Mouse (Mus musculus) limb, embryonic 13.5 days (tissue): Measurements from ENCODE around the gene Akirin1. TPM values are rescaled to one million over a fixed set of nuclear protein-coding genes. Genes with fewer than 3 reads are reported as not detected.

Source experiments
- ATAC-seq: fragments of 200-750 bp; cut with Nextera tagmentation; 2 replicates; pipeline ENCODE4 v1.8.0; 2017; ENCODE audit warnings: low read depth, moderate number of reproducible peaks, moderate TSS enrichment; ENCODE audit not compliant: low FRiP score
- H3K27ac ChIP-seq: fragments of 300-500 bp; sonication (generic); 2 replicates; pipeline ENCODE4 v1.5.1; 2015; ENCODE audit warnings: inconsistent platforms, mild to moderate bottlenecking, moderate library complexity
- H3K27me3 ChIP-seq: fragments of 300-500 bp; sonication (generic); 2 replicates; pipeline ENCODE4 v1.6.1; 2015; ENCODE audit warnings: mild to moderate bottlenecking, inconsistent platforms
- H3K36me3 ChIP-seq: fragments of 300-500 bp; sonication (generic); 2 replicates; pipeline ENCODE4 v1.6.1; 2015; ENCODE audit warnings: inconsistent platforms, mild to moderate bottlenecking, moderate library complexity
- H3K4me1 ChIP-seq: fragments of 300-500 bp; sonication (generic); 2 replicates; pipeline ENCODE4 v1.6.1; 2015; ENCODE audit warnings: inconsistent platforms
- H3K4me2 ChIP-seq: fragments of 300-500 bp; sonication (generic); replicated peaks from 2 replicates; pipeline ENCODE4 v1.6.1; 2015; ENCODE audit warnings: inconsistent platforms, mild to moderate bottlenecking, moderate library complexity
- H3K4me3 ChIP-seq: fragments of 300-500 bp; sonication (generic); 2 replicates; pipeline ENCODE4 v1.5.1; 2015; ENCODE audit warnings: moderate library complexity, mild to moderate bottlenecking, inconsistent platforms
- H3K9ac ChIP-seq: fragments of 300-500 bp; sonication (generic); 2 replicates; pipeline ENCODE4 v1.6.1; 2015; ENCODE audit warnings: mild to moderate bottlenecking, inconsistent platforms
- H3K9me3 ChIP-seq: fragments of 300-500 bp; sonication (generic); 2 replicates; pipeline ENCODE4 v1.6.1; 2016; ENCODE audit warnings: inconsistent platforms
- WGBS: fragments of 180-500 bp; shearing (Covaris S2); methylation state at CpG from one replicate; pipeline ENCODE4 v1.1.7; 2015; 5-methylcytosine and 5-hydroxymethylcytosine counted together
- polyA plus RNA-seq: library from polyadenylated mRNA; unstranded; fragments of >200 nt; fragmentation: Nextera tagmentation; extraction: Ambion mirVana; gene quantifications from 2 replicates; pipeline ENCODE4 v1.2.1, GENCODE M21; 2015

The Akirin1 gene
- polyA plus RNA-seq, 1 experiment from 2014 or later, result 53.7 TPM

DNA sequence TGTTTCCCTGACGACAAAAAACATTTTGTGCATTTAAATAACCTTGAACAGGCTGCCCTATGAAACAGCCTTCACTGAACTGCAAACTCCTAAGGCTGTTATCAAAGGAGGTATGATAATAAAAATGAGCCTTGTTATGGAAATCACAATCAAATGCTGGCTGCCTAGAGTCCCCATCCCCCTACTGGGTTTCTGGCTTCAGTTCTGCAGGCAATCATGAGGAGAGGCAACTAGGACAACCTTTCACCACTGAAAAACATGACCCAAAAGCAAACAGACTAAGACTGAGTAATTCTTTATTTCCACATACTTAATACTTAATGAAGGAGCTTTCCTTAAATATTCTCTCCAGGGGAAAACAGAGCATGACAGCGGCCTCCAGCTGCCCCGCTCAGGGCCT is 37.7 kb downstream of the Akirin1 start:
- H3K27ac ChIP-seq, result no peak overlapping the region
- H3K4me1 ChIP-seq, result peaks cover 8% of the 10 kb centered on the region
- 84% methylated on average over 3 of the region's 3 CpGs for WGBS
- no peaks in the 10 kb centered on the region for H3K9me3 ChIP-seq
- H3K9ac ChIP-seq, result no peak overlapping the region
- no peak overlapping the region for H3K4me2 ChIP-seq
- H3K36me3 ChIP-seq, result peaks cover 43% of the 10 kb centered on the region
- no peak for ATAC-seq
- no peaks in the 10 kb centered on the region for H3K27me3 ChIP-seq
- no peak overlapping the region for H3K4me3 ChIP-seq

DNA sequence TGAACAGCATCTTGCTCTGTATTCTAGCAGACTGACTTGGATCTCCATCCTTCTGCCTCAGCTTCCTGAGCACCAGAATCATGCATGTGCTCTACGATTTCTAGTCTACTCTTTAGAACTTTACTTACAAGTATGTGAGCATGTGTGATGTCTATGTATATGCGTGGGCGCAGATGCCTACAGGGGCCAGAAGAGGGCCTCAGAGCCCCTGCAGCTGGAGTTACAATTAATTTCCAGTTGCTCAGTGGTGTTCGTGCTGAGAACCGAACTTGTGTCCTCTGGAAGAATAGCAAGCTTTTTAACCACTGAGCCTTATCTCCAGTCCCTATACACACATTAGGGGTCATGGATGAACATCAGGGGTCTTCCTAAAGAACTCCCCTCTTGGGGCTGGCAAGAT is 42.8 kb downstream of the Akirin1 start:
- Histone ChIP-seq H3K4me2 (no peak overlapping the region), H3K9me3 (no peaks in the 10 kb centered on the region), H3K36me3 (peaks cover 15% of the 10 kb centered on the region), H3K4me1 (no peaks in the 10 kb centered on the region), H3K4me3 (no peak overlapping the region), H3K9ac (no peak overlapping the region), H3K27me3 (no peaks in the 10 kb centered on the region), H3K27ac (no peak overlapping the region)
- ATAC-seq, result no peak
- 95% methylated on average over 5 of the region's 5 CpGs for WGBS

DNA sequence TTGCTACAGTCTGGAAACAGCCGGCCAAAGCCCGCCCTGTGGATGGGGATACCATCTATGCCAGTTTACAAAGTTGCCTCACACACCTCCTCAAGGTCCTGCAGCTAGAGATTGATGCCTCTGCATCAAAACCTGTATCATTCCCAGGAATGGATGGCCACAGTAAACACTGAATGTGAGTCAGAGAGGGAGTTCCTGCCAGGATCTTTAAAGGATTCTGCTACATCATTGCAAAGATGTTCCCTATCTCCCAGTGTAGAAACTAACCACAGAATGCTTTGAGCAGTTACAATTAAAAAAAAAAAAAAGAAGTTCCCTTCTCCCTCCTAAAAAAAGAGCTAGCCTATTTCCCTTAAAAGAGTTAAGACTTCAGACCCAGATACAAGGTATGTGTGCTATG is 44.8 kb downstream of the Akirin1 start:
- no peak overlapping the region for H3K4me2 ChIP-seq
- no peak overlapping the region for H3K9ac ChIP-seq
- H3K36me3 ChIP-seq, result no peaks in the 10 kb centered on the region
- H3K27ac ChIP-seq, result no peak overlapping the region
- no peaks in the 10 kb centered on the region for H3K9me3 ChIP-seq
- H3K4me3 ChIP-seq, result no peak overlapping the region
- WGBS, result 91% methylated on average over 2 of the region's 2 CpGs
- H3K27me3 ChIP-seq, result no peaks in the 10 kb centered on the region
- H3K4me1 ChIP-seq, result no peaks in the 10 kb centered on the region
- ATAC-seq, result no peak

DNA sequence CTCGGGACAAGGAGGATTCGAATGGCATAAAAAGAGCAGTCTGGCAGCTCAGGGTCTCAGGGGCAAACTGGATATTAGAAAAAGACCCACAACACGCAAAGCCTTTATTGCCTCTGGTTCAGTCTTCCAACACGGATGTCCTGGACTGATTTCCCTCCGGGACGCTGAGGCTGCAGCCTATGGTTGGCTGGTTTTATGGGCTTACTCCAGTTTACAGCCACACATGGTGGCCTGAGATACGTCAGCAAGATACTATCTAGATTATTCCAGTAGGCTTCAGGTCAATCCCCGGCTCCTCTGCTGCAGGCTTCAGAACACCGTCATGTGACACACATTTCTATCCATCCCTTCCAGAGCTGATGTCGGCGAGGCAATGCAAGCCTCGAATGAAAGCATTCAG is 56.8 kb downstream of the Akirin1 start:
- H3K4me1 ChIP-seq, result no peaks in the 10 kb centered on the region
- no peak for ATAC-seq
- no peak overlapping the region for H3K27ac ChIP-seq
- no peaks in the 10 kb centered on the region for H3K27me3 ChIP-seq
- no peak overlapping the region for H3K9ac ChIP-seq
- no peaks in the 10 kb centered on the region for H3K9me3 ChIP-seq
- WGBS, result 70% methylated on average over 12 of the region's 12 CpGs
- no peak overlapping the region for H3K4me3 ChIP-seq
- H3K4me2 ChIP-seq, result no peak overlapping the region
- no peaks in the 10 kb centered on the region for H3K36me3 ChIP-seq

DNA sequence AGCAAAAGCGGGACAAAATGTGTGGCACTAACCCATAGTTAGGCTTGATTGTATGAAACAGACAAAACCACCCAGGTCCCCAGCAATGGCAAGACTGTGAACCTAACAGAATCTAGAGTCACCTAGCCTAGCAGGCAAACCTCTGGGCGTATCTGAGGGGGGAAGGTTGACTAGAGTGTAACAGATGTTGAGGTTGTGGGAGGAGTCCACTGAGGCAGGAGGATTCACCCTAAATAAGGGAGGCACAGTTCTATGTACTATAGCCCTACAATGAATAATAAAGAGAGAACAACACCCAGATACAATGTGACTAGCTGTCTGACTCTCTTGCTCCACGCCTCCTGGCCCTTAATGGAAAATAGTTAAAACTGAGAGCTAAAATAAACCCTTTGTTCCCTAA is 58.1 kb downstream of the Akirin1 start:
- Histone ChIP-seq H3K27me3 (no peaks in the 10 kb centered on the region), H3K4me3 (no peak overlapping the region), H3K27ac (no peak overlapping the region), H3K4me1 (no peaks in the 10 kb centered on the region; the same call in 1 of the 2 replicates), H3K9me3 (no peaks in the 10 kb centered on the region), H3K9ac (no peak overlapping the region), H3K4me2 (no peak overlapping the region), H3K36me3 (no peaks in the 10 kb centered on the region)
- ATAC-seq, result no peak
- WGBS, result 87% methylated on average over 3 of the region's 3 CpGs

DNA sequence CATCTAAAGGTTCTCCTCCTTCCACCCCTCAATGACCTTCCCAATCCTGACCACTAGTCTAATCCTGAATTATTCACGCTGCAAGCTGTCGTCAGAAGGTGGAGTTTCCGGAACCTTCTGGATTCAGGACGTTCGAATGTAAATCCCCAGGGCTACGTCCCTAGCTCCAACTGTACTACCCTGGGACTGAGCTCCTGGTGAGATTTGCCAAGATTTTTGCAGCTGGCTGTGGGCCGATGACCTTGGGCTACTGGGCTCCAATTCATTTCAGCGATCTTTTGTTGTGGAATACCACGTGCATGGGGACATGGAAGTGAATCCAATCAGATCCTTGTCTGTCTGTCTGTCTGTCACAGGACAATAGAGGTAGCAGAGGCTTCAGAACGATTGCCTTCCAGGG is 59.8 kb downstream of the Akirin1 start:
- Histone ChIP-seq H3K4me3 (no peak overlapping the region), H3K9me3 (no peaks in the 10 kb centered on the region), H3K27me3 (peaks cover 14% of the 10 kb centered on the region), H3K27ac (no peak overlapping the region), H3K4me1 (peaks cover 11% of the 10 kb centered on the region), H3K9ac (no peak overlapping the region), H3K36me3 (no peaks in the 10 kb centered on the region), H3K4me2 (no peak overlapping the region)
- no peak for ATAC-seq
- 83% methylated on average over 10 of the region's 10 CpGs for WGBS

DNA sequence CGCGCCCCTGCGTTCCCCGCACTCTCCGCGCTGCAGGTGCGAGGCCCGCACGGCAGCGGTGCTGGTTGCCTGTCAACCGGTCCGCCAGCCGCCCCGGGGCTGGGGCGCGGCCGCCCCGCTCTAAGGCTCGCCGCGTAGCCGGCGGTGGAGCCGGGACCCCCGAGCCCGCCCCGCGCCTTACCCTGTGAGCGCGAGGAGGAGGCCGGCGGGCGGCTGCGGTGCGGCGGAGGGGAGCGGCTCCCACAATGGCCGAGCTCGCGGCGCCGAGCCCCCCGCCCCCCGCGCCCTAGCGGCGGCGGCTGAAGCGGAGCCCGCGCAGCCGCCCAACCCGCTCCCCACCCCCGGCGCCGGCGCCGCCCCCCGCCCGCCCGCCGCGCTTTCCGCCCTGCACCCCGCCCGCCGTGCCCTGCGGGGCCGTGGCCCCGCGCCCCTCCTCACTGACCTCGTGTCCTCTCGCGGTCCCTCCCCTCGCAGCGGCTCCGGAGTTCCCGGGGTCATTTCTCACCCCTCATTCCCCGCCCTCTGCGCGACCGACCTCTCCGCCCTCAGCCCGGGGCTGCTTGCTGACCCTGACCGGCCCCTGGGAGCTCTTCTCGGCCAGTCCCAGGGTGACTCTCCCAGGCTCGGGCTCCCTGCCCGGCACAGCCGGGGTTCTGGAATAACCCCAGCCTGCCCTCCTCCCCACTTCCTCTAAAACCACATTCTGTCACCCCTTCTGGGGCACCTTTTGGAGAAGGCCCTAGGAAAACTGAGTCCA is 62.9 kb downstream of the Akirin1 start:
- H3K9ac ChIP-seq, result peak overlapping the region; percentile 81
- H3K36me3 ChIP-seq, result no peaks in the 10 kb centered on the region
- H3K4me3 ChIP-seq, result peak overlapping the region; percentile 80
- H3K9me3 ChIP-seq, result no peaks in the 10 kb centered on the region
- H3K27me3 ChIP-seq, result peaks cover 23% of the 10 kb centered on the region
- peak; percentile 64 for ATAC-seq
- WGBS, result under 1% methylated on average over 39 of the region's 89 CpGs
- peak overlapping the region; percentile 100 for H3K4me2 ChIP-seq
- H3K27ac ChIP-seq, result no peak overlapping the region
- peaks cover 11% of the 10 kb centered on the region for H3K4me1 ChIP-seq

DNA sequence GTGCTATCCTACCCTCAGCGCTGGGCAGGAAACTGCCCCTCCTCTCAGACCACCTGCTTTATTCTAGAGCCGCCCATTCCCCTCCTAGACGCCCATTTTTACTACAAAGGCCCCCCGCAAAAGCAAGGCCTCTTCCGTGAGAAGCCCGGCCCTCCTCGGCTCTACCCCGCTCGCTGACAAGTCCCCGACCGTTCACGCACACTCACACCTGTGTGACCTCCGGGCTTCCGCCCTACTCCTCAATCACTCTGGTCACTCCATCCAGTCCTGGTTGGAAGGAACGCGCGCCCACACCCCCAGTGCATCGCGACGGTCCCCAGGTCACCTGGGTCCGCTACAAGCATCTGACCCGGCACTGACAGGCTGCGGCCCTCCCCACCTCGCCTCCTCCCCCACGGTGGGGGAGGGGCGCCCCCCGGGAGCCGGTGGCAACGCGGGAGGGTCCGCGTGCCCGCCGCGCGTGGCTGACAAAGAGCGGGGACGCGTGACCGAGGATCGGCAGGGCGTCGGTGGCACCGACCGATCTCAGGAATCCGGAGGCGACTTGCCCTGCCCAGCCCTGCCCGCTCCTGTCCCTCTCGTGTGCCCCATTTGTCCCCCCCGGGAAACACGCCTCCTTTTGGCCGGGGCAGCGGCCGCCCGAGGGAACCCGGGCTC is 63.6 kb downstream of the Akirin1 start:
- H3K36me3 ChIP-seq, result no peaks in the 10 kb centered on the region
- H3K4me2 ChIP-seq, result peak overlapping the region; percentile 100
- H3K4me1 ChIP-seq, result peaks cover 11% of the 10 kb centered on the region
- peaks cover 23% of the 10 kb centered on the region for H3K27me3 ChIP-seq
- no peak overlapping the region for H3K27ac ChIP-seq
- WGBS, result under 1% methylated on average over 52 of the region's 56 CpGs
- H3K9me3 ChIP-seq, result no peaks in the 10 kb centered on the region
- H3K9ac ChIP-seq, result peak overlapping the region; percentile 81
- H3K4me3 ChIP-seq, result peak overlapping the region; percentile 80
- peak; percentile 50; the same call in 1 of the 2 replicates for ATAC-seq

DNA sequence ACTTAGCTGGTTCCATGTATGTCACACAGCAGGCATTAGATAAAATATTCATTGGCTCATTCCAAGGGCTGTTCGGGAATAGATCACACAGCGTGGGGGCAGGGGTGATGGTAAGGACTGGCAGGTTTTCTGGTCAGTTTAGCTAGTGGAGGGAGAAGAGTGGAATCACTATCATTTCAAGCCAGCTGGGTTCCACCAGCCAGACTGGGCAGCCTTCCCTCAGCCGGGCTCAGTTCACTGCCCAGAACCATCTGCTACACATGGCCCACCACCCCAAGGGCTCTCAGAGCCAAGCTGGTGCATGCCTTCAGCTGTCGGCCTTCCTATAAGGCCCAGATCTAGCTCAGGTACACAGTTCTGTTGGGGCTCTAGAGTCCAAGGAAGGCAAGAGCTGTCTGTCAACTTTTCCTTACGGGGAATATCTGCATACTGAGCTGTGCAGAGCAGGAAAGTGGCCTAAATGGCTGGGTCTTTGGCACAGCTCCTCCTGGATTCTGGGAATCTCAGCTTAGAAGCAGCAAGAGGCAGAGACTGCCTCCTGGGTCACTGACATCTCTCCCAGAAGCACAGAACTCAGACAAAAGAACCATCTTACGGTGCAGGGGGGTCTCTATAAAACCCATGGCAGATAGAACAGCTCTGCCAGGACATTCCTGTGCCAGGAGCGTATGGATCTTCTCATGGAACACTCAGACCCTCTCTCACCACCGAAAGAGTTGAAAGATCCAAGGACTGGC is 64.5 kb downstream of the Akirin1 start:
- H3K4me3 ChIP-seq, result peak overlapping the region; percentile 80
- peaks cover 17% of the 10 kb centered on the region for H3K4me1 ChIP-seq
- H3K4me2 ChIP-seq, result peak overlapping the region; percentile 100
- no peaks in the 10 kb centered on the region for H3K36me3 ChIP-seq
- H3K27ac ChIP-seq, result no peak overlapping the region
- ATAC-seq, result no peak
- WGBS, result 49% methylated on average over 8 of the region's 8 CpGs
- peaks cover 23% of the 10 kb centered on the region for H3K27me3 ChIP-seq
- peak overlapping the region; percentile 81 for H3K9ac ChIP-seq
- no peaks in the 10 kb centered on the region for H3K9me3 ChIP-seq

DNA sequence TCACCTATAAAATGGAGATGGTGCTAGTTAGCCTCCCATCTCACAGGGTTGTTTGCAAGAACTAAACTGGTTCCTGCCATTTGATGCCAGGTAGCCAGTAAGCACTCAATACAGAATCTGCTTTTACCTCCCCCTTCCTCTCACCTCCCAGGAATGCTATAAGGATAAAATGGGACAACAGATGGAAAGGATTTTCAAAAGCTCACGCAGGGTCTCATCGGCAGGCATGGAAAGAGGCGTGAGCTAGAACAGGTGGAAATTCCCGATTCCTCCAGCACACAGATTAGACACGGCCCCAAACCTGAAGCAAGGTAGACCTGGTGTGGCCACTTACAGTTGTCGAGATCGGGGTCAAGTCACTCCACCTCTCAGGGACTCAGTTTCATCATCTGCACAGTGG is 65.1 kb downstream of the Akirin1 start:
- 67% methylated on average over 7 of the region's 7 CpGs for WGBS

More for the DNA sequence above, 65.1 kb downstream of the Akirin1 start:
- Histone ChIP-seq H3K27ac (no peak overlapping the region), H3K9ac (no peak overlapping the region), H3K4me1 (peaks cover 17% of the 10 kb centered on the region), H3K4me3 (no peak overlapping the region), H3K9me3 (no peaks in the 10 kb centered on the region), H3K27me3 (peaks cover 23% of the 10 kb centered on the region), H3K36me3 (no peaks in the 10 kb centered on the region), H3K4me2 (no peak overlapping the region)
- ATAC-seq, result no peak
